Mouse (Mus musculus) stomach, postnatal 0 days (tissue): ENCODE measurements around the gene Tmc7.

ENCODE experiments used
- CTCF ChIP-seq: IDR thresholded peaks from 2 replicates; pipeline ENCODE4 v1.5.1; 2016; ENCODE audit warnings: antibody characterized with exemption, low read depth, mild to moderate bottlenecking, moderate library complexity
- EP300 ChIP-seq: optimal IDR thresholded peaks from 2 replicates; pipeline ENCODE3; 2016; ENCODE audit warnings: antibody characterized with exemption

- TF ChIP-seq CTCF: no peak
- TF ChIP-seq EP300: no peak
These were observed 62.5 kb downstream of the Tmc7 start for GRCm38 (mm10) chr7:118522077-118522476.
